Mouse (Mus musculus) E14TG2a.4 (cell line): Measurements from ENCODE around the gene Tmem156.

Experiments
- CTCF ChIP-seq: conservative IDR thresholded peaks from 2 replicates; pipeline ENCODE4 v1.5.1; 2014; ENCODE audit warnings: low read length
- NANOG ChIP-seq: IDR thresholded peaks from 2 replicates; pipeline ENCODE4 v1.6.1; 2014; ENCODE audit warnings: borderline replicate concordance, low read length, mixed read lengths

DNA sequence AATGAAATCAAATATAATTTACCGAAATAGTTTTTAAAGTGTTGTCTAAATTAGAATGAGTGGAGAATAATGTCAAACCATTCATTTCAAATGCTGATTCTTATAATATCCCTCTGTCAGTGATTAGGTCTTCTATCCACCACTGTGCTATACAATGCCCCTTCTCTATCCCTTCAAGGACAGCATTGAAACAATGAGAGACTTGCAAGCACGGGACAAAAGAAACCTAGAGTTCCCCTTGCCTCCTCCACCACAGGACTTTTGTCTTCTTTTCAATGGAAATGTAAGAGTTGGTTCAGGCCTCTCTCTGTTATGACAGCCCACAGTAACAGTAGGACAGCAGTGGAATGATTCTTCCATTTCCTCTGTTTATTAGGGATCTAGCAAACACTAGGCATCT lies 28.7 kb downstream of the Tmem156 start:
- TF ChIP-seq CTCF = no peak
- TF ChIP-seq NANOG = peak; percentile 83; the same call in 1 of the 2 replicates
